Mouse (Mus musculus): Measurements from ENCODE around the gene Gpr132.

Gpr132 gene

DNA sequence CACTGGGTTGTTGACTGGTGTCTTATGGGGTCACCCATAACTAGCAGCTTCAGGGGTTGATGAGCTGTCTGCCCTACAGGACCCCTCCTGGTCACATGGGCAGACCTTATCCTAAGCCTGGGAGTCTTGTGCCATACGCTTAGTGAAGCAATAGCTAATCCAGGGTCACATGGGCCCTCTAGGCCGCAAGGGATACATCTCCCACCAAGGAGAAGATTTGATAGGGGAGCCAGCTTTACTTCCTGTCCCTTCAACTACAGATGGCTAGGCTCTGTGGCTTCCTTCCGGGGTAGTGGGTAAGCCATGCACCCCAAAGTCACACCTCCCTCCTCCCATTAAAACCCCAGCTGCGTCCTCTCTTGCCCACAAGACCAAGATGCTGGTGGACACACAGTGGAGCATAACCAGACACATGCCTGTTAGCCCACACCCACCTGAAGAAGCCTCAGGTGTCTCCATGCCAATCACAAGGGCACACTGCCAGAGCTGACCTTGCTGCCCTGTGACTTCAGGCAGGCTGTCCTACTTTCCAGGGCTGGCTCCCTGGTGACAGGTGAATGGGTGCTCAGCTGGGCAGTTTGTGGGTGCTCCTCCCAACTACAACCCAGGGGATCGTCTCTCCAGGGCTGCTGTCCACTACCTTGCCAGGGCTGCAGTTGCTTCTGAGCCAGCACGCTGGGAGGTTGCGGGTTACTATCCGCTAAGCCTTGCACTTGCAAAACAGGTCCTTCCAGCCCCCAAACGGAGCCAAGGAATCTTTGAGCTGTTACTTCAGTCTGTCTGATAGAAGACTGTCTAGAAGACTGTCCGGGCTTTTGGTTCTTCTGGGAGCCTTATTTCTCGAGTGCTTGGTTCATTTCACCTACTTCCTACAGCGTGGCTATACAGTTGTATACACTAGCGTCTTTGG lies at the start of gene Gpr132:
Gene Gpr132 (minus strand): TSS at position 51 of the 910 bp plus-strand sequence.
- DNase-seq = no peak

DNA sequence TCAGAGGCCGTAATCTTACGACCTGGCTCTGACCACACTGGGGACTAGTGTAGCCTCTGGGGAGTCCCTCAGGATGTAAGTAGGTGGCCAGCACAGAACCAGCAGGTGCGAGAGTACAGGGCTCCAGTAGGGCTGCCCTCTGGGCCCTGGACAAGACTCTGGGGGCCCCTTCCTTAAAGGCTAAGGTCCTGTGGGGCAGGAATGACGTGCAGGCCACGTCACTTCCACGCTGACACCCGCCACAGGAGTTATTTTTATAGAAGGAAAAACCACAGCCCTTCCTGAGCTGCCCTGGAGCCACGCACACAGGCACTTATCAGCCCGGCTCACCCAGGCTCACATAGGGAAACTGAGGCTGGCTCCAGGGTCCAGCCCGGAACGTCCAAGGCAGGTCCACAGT lies 49.5 kb upstream of the Gpr132 start:
- DNase-seq = no peak

DNA sequence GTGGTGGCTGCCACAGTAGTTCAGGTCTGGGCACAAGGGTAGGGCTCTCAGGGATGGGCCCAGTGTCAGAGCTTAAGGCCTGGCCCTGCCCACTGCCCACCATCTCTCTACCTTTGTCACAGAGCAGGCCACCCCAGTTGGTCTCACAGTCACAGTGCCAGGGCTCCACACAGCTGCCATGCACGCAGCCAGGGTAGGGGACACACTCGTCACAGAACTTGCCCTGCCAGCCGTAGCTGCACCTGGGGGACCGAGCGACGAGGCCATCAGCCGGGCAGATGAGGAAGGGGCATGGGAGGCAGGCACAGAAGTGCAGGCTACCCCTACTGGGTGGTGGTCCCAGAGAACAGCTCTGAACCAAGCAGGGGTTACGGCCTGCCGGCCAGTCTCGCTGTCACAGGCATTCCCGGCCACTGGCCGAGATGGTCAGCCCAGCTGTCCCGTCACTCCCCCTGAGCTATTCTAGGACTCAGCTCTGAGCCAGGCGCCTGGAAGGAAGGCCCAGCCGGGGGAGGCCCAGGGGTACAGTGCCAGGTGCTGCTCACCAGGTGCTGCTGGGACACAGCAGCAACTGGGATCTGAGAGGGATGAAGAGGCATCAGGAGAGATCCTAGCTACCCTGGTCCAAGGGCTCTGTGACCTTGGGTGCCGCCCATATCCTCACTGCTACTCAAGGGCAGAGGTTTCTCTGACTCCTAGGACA lies 48.8 kb upstream of the Gpr132 start:
- no peak for DNase-seq

DNA sequence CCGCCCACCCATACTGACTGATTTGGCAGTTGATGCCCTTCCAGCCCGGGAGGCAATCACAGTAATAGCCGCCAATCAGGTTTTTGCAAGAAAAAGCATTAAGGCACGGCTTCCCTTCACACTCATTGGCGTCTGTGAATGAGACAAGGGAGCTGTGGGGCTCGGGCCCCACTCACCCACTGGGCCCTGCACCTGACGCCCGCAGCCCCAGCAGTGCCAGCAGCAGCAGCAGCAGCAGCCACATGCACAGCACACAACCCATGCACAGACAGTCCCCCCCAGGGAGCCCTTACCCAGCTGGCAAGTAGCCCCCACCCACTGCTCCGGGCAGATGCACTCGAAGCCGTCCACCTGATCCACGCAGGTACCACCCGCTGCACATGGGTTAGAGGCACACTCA lies 47.6 kb upstream of the Gpr132 start:
- DNase-seq = no peak

DNA sequence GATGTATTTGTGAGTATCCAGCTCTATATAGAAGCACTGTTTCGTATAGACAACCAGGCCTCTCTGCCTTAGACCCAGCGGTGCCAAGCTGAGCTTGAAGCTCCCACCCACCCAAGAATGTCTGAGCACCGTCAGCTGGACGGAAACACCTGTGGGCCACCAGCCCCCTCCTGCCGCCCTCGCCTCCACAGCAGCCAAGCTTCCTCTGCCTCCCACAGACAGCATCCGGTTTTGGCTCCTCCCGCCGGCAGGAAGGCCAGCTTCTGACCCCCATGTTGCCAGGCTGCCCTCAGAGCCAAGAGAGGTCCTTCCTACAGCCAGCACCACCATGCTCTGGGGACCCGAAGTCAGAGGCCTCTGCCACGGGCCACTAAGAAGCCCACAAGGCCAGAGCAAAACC lies 46.5 kb upstream of the Gpr132 start:
- no peak for DNase-seq

DNA sequence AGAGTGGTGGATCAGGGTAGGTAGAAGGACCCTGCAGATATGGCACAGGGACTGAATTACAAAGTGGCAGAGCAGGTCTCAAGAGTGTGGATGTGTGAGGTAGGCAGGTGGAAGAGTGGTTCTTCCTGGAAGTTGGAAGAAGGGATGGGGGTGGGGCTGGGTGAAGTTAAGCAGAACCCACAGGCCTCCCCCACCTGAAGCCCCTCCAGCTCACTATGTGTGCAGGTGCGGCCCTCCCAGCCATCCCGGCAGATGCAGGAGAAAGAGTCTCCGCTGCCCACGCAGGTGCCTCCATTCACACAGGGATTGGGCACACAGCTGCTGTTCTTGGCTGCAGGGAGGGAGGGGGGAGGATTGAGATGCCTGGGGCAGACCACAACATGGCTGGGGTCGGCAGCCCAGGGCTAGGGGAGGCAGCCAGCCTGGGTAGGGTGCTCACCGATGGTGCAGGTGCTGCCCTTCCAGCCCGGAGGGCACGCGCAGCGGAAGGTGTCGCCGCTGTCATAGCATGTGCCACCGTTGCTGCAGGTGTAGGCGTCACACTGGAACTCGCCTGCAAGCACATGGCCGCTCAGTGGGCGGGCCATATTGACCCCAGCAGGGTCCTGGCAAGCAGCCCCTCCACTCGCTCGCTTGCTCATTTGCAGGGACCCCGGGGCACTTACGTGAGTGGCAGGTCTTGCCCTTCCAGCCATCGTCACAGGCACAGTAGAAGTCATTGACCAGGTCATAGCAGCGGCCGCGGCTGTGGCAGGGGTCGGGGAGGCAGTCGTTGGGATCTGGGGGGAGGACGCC lies 45.1 kb upstream of the Gpr132 start:
- DNase-seq = no peak

DNA sequence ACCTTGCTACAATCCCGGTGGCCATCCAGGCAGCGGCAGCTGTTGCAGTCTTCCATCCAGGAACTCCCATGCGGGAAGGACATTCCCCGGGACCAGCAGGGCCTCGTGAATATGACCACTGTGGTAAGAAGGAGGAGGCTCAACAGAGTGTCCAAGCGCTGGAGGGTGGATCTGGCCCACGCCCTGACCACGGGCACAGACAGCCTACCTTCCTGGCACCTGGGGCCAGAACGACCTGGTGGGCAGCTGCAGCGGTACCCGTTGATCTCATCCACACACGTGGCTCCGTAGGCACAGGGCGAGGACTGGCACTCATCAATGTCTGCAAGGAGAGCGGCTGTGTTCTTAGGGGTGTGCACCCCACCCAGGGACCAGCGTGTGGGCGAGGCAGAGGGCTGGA lies 43.7 kb upstream of the Gpr132 start:
- no peak for DNase-seq

DNA sequence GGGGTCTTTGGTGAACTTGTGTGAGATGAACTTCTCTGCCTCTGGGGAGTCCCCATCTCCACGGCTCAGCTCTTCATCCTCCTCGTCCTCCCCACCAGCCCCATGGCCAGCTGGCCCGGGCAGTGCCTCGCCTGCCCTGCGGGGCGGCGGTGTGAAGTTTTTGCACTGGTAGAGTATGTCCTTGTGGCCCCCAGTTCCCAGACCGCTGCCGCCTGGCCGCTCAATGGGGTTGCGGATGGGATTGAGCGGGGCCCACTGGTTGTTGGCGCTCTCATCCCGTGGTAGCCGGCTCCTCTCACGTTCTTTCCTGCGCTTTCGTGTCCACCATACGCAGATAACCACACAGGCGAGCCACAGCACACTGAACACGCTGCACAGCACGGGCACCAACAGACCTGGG lies 41.0 kb upstream of the Gpr132 start:
- no peak for DNase-seq

DNA sequence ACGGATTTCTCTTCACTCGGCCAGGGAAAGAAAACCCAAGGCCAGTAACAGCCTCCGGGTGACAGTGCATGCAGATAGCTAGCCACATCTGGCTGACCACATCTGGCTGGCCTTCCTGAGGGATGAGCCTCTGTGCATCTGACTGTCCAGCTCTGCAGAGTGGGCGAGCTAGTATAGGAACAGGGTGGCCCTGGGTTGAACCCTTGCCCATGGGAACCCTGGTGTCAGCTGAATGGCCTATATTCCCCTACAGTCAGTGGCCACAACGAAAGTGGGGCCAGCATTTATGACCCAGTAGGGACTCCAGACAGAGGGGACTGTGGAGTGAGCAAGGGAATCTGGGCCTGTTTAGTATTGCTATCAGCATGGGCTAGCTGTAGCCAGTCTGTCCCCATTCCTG lies 37.0 kb upstream of the Gpr132 start:
- DNase-seq = no peak

DNA sequence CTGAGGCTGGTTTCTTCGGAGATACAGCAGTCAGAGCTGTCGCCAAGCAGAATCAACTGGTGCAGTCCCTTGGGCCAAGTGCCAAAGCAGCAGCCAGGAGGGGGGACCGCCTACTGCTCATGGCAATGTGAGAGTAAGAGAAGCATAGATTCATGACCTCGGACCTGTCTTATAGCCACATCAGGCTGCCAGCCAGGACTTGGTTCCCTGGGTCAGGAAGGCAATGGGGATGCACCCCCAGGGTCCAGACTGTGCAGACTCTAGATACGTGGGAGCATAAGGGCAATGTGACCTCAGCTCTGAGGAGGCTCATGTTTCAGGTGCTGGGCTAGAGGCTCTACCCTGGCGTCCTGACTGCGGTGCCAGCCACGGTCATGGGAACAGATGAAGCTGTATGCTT lies 35.9 kb upstream of the Gpr132 start:
- DNase-seq = no peak

DNA sequence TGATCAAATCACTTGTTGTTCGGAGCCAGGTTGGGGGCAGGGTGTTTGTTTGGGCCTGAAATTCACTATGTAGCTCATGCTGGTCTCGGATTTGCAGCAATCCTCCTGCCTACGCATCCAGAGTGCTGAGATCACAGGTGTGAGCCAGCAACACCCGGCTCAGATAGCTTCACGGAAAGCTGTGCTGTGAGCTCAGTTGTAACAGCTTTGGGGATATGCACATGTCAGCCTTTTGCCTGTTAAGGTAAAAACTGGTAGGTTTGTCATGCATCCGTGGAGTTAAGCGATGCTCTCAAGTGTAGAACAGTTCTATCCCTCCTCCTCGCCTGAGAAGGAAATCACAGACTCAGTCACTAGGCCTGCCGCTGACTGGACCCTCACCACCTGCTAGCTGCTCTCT lies 32.6 kb upstream of the Gpr132 start:
- DNase-seq = no peak

DNA sequence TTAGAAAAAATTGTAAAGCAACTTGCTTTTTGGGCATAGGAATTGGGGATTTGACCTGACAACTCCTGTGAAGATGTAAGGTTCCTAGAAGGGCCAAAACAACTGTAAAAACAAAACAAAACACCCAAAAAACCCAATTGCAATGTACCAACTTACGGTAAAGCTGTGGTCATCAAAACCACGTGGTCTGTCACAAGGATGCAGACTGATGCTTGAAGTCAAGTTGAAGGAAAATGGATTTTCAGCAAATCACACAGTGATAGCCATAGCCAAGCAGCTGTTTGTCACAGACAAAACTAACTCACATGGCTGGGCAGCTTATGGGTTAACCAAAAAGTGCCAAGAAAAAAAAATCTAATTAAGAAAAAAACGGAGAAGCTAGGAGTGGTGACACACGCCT lies 30.9 kb upstream of the Gpr132 start:
- DNase-seq = no peak

DNA sequence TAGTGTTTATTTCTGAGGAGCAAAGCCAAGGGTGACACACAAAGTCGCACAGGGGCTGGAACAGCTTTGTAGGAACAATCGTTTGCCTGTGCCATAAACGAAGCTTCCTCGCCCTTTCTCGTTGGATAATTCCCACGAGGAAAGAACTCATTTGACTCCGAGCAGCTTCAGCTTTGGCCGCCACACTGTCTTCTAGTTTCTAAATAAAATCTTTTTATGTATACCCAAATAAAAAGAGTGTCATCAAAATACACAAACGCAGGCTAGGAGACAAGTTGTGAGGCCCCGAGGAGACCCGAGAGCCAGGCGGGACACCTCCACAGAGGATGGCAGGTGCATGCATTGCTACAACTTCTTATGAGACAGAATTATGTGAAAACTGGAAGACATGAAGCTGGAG lies 30.3 kb upstream of the Gpr132 start:
- no peak for DNase-seq

DNA sequence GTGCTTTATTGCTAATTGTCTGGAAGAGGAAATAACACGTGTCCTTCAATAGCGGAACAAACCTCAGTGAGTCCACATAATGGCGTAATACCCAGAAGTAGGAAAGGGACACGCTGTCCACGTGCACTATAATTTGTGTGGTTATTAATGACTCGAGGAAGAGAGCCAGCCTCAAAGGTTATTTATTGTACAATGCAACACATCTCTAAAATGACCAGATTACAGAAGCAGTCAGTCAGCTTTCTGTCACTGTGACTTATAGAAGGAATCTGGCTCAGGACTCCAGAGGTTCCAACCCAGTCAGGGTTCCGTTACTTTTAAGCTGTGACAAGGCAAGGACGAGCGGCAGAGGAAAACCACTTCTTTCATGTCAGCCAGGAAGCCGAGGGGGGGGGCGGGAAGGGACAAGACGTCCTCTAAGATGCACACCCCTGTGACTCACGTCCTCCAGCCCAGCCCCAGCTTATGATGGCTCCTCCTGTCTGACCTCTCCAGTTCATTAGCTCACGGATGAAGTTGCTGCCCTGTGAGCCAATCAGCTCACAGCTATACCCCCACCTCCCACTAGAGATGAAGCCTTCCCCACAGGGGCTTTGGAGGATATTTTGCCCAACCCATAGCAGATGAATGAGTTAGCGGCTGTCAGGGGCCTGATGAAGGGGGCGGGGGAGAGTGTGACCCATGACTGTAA lies 29.6 kb upstream of the Gpr132 start:
- DNase-seq = peak; percentile 52

DNA sequence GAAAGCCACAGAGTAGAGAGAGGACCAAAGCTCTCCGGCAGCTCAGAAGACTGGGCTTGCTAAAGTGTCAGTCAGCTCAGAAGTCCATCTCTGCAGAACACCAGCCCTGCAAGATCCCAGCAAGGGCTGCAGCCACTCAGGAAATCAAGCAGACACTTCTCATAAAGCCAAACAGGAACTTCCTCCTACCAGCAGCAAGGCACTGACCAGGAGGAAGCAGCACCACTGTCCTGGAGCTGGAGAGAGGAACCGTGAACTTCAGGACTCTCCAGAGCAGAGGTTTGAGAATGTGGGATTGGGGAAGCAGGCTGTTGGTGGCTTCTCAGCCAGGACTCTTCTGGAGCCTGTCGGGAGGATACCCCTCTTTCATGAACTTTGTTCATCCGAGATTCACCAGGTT lies 26.9 kb upstream of the Gpr132 start:
- DNase-seq = no peak

DNA sequence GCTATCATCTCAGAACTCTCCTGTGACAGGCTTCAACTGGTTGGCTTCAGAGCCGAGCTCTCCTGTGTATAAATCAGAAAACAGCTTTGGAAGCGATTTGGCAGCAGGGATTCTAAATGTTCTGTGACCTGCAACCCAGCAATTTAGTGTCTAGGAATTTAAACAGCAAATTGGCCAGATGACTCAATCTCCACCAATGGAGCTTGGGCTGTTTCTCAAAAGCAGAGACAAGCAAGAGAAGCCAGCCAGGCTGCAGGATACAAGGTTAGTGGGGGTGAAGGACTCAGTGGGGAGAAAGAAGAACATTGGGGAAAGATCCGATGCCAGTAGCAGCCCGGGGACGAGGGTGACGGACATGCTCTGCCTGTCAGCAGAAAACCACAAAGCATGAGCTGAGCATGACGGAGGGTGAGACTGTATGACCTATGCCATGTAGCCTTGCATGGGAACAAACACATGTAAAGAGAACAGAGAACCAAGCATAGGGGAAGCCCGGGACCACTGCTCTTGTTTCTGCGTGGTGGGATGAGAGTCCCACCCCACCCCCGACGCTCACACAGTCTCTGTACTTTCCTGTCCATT lies 26.4 kb upstream of the Gpr132 start:
- no peak for DNase-seq

DNA sequence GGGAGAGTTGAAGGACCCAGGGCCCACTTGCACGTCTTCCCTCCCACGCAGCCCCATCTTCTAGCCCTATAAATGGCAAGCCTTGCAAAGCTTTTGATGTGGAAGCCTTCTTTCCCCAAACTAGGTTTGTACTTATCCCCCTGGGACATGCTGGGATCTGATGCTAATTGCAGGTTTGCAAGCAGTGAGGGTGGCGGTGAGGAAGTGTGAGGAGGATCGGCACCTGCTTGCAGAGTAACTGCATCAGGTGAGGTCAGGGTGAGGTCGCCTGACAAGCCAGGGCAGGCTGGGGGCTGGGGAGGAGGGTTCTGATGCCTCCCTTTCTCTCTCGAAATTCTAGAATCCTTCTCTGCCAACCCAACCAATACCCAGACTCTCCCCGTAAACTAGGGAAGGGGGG lies 17.4 kb upstream of the Gpr132 start:
- no peak for DNase-seq

DNA sequence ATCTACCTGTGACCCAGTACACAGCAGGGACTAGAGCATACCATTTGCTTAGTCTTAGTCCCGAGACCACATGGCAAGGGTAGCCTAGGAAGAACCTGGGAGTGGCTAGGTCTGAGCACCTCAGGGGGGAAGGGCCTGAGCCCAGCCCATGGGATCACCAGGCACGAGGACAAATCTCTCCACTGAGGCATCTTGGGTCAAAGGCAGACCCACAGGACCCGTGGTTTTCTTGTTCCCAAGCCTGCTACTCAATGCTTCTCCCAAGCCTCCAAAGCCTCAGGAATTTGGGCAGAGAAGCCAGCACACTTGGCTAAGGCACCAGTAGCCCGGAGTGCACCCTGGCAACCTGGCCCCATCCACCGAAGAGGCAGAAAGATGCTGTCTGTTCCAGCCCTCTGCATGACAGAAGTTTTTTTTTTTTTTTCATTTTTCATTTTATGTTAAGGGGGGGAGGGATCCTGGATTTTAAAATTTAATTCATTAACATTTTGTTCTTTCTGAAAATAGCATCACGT lies 13.3 kb upstream of the Gpr132 start:
- DNase-seq = no peak

DNA sequence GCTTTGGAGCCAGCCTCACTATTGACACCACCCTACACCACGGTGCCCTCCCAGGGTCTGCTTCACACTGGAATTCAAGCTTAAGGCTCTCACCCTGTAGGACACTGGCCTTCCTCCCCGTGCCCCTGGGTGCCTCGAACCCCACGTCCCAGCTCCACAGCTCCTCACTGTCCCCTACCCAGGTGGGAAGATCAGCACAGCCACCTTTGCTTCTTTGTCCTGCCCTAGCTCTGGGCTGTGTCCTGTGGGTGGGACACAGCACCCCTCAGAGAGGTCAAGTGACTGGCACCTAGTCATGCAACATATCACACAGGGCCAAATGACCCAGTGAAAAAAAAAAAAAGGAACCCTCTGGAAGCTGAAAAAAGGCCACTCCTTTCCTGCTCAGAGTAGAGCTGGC lies 12.6 kb upstream of the Gpr132 start:
- no peak for DNase-seq

DNA sequence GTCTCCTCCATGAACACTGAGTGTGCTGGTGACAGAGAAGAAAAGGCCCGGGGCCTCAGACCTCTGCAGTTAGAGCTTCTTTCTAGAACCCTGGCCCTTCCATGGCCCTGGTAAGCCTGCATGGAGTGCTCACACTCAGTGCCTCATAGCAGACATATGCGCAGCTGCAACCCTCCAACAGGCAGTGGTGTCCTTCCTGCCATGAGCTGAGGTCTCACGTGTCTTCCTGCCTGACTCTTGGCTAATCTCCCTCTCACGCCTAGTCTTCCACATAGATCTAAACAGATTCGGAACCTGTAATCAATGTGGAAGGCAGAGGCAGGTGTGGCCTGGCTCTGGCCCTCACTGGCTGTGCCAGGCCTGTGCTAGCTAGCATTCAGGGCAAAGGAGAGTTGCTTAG lies 11.7 kb upstream of the Gpr132 start:
- no peak for DNase-seq

DNA sequence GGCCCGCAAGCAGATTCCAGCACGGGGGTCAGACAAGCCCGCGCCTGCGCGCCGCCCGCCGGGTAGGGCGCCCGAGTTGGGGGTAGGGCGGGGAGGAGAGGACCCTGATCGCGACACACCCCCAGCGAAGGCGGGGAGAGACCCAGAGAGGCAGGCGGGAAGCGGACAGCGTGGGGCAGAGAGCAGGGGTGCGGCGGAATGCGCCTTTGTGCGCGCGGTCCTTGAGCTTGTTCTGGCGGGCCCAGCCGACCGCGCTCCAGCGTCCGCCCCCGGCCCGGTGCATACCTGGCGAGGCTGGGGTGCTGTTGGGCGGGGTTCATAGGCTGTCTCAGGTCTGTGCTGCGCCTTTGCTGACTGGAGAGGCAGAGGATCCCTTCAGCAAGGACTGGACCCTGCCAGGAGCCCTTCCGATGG lies 9.6 kb upstream of the Gpr132 start:
- no peak for DNase-seq

DNA sequence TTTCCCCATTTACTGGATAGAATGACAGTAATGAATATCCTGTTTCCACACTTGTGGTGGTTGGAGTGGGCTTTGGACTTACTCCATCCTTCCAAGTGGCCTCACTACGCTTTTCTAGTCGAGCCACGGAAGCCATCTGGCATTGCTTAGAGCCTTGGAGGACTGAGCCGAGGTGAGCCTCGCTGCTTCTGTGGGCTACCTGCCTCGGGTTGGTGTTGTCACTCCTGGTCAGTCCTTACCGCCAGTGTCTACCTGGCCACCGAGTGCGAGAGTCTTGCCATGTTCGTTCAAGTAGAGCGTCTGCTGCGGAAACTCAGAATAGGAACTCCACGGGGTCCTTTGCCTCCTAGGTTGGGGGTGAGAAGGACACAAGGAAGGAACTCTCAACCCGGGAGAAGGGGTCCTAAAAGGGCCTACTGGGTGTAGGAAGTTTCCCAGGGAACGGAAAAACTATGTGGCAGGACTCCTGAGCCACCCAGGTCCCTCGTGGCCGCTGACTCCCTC lies 9.1 kb upstream of the Gpr132 start:
- DNase-seq = no peak
